15 mouse cellular contexts compared by ENCODE assay signal in genomic region chr14:115240621-115241373, GRCm38 (mm10).
"Had no signal": no experiment of that assay in that cellular context is flagged by ENCODE, and none has a peak within 500 bp of the region (broad histone marks: within the 10 kb centered on the region; RNA-seq: fewer than 3 reads in every experiment).

No protein-coding gene starts in this region.

- ATAC-seq: lung, postnatal 0 days had no signal

- H3K9me3 ChIP-seq: kidney, embryonic 15.5 days; limb, embryonic 10.5 days; liver, embryonic 15.5 days; neural tube, embryonic 15.5 days had no signal

- H3K4me1 ChIP-seq: kidney, embryonic 15.5 days; limb, embryonic 10.5 days; liver, embryonic 15.5 days; neural tube, embryonic 15.5 days had no signal

- H3K4me3 ChIP-seq: kidney, embryonic 15.5 days; left cerebral cortex, adult 2 months; limb, embryonic 10.5 days; liver, embryonic 15.5 days; myocyte; neural tube, embryonic 15.5 days had no signal

- H3K27me3 ChIP-seq: kidney, embryonic 15.5 days; liver, embryonic 15.5 days; neural tube, embryonic 15.5 days had no signal

- DNase-seq: kidney, adult 2 months; kidney, postnatal 14 days; lung, adult 2 months; lung, postnatal 36 days; thymus, adult 18-20 months; thymus, postnatal 14 days had no signal

- H3K36me3 ChIP-seq: kidney, embryonic 15.5 days; limb, embryonic 10.5 days; liver, embryonic 15.5 days; neural tube, embryonic 15.5 days had no signal

- H3K27ac ChIP-seq: kidney, embryonic 15.5 days; left cerebral cortex, adult 2 months; limb, embryonic 10.5 days; liver, embryonic 15.5 days; neural tube, embryonic 15.5 days; stomach, postnatal 0 days had no signal

- H3K4me2 ChIP-seq: kidney, embryonic 15.5 days; liver, embryonic 11.5 days; liver, embryonic 15.5 days; neural tube, embryonic 15.5 days had no signal

- H3K9ac ChIP-seq: kidney, embryonic 15.5 days; liver, embryonic 15.5 days; neural tube, embryonic 15.5 days had no signal
